Mouse (Mus musculus) Patski (cell line): ENCODE measurements around the gene Sostdc1. TPM values are rescaled to one million over a fixed set of nuclear protein-coding genes. Genes with fewer than 3 reads are reported as not detected.
A peak's percentile ranks its signal among the peaks of the same experiment; 100 is the strongest.

Experiments used
- ATAC-seq: fragments of 100-300 bp; one replicate; pipeline ENCODE4 v1.8.0; 2021
- CTCF ChIA-PET: fragments of 350-600 bp; sonication (Branson Sonifier 250); formaldehyde crosslinking; loops from one replicate; lab custom pipeline; 2022; ENCODE audit warnings: inconsistent platforms; lab: Charles Lee
- POLR2A ChIA-PET: fragments of 350-600 bp; sonication (Branson Sonifier 250); formaldehyde crosslinking; loops from one replicate; lab custom pipeline; 2022; ENCODE audit warnings: antibody characterized with exemption, inconsistent platforms; lab: Charles Lee
- DNase-seq: peaks from one replicate; pipeline ENCODE4 v3.0.0-alpha.2; 2011; ENCODE audit warnings: low read depth, low spot score
- H3K27me3 ChIP-seq: fragments of 371-371 bp; one replicate; pipeline ENCODE4 v1.5.1; 2021
- CTCF ChIP-seq: fragments of 100-300 bp; IDR thresholded peaks from one replicate; pipeline ENCODE4 v1.5.1; 2021
- in situ Hi-C: fragments of 300-500 bp; cut with MboI; formaldehyde crosslinking; loops from 3 replicates; pipeline ENCODE4 v1.11.1; 2018; ENCODE audit warnings: low pct_unique_long_range_greater_than_20kb, mixed read lengths
- polyA plus RNA-seq: library from polyadenylated mRNA; unstranded; gene quantifications from one replicate; pipeline ENCODE4 v1.2.3, GENCODE M21; 2021

The Sostdc1 gene
- polyA plus RNA-seq, 1 experiment from 2014 or later = 0.18 TPM

DNA sequence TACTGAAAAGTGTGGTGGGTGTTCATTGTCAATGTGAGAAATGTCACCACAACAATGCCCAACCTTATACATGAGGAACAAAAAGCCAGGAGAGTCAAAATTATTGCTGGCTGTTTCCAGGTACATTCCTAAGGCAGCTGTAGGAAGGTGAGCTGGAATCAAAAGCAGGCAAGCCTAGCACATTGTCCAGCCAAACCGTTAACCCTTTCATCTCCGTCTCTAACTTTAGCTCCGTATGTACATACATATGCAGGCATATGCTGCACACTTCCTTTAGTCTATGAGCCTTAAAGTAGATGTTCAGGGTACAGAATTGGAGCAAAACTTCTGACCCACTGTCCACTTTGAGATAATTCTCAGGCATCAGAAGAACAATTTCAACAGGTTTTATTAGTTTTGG lies 1.6 kb downstream of the Sostdc1 start:
- no peak for TF ChIP-seq CTCF
- in situ Hi-C loops = no loop called here
- ATAC-seq (no peak), DNase-seq (no peak)
- ChIA-PET POLR2A (interaction anchor here (0.6 kb wide), 1 partner anchor 100 kb away, joined by 5 read pairs; no protein-coding TSS in a partner anchor), CTCF (no interaction called here)
- no peaks in the 10 kb centered on the region for H3K27me3 ChIP-seq

GRCm38 (mm10) chr12:36316056-36316455 lies 2.1 kb downstream of the Sostdc1 start:
- ATAC-seq (no peak), DNase-seq (no peak)
- TF ChIP-seq CTCF = no peak
- POLR2A ChIA-PET = interaction anchor here (0.6 kb wide), 1 partner anchor 100 kb away, joined by 5 read pairs; no protein-coding TSS in a partner anchor
- CTCF ChIA-PET = no interaction called here
- in situ Hi-C loops = no loop called here
- H3K27me3 ChIP-seq = no peaks in the 10 kb centered on the region

GRCm38 (mm10) chr12:36317036-36317819 lies 3.3 kb downstream of the Sostdc1 start:
- no peak for TF ChIP-seq CTCF
- peak; percentile 29 for ATAC-seq
- ChIA-PET POLR2A (no interaction called here), CTCF (interaction anchor here (0.9 to 1.9 kb wide), 3 partner anchors 13 to 86 kb away, joined by 3 to 6 read pairs (median 3); no protein-coding TSS in a partner anchor)
- in situ Hi-C loops = no loop called here
- peak; percentile 2 for DNase-seq
- no peaks in the 10 kb centered on the region for H3K27me3 ChIP-seq

GRCm38 (mm10) chr12:36317820-36318135 lies 3.8 kb downstream of the Sostdc1 start:
- ChIA-PET POLR2A (no interaction called here), CTCF (interaction anchor here (0.9 to 1.9 kb wide), 3 partner anchors 13 to 87 kb away, joined by 3 to 6 read pairs (median 3); no protein-coding TSS in a partner anchor)
- H3K27me3 ChIP-seq = no peaks in the 10 kb centered on the region
- DNase-seq (peak; percentile 15), ATAC-seq (no peak)
- in situ Hi-C loops = no loop called here
- TF ChIP-seq CTCF = no peak

DNA sequence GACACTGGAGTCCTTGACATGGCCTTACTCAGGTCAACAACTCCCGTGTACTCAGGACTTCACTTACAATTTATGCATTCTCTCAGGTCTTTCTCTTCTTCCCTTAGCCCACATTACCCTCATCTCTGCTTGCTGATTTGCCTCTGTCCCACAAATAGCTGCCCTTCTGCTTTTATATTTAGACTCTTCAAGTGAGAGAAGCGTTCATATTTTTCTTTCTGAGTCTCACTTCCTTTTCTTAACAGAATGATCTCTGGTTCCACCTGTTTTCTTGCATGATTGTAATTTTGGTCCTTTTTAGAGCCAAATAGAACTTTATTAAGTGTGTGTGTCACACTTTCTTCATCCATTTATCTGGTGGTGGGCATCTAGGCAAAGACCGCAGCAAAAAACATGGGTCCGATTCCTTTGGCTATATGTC lies 12.2 kb downstream of the Sostdc1 start:
- H3K27me3 ChIP-seq = no peaks in the 10 kb centered on the region
- no peak for TF ChIP-seq CTCF
- ChIA-PET CTCF (no interaction called here), POLR2A (no interaction called here)
- no peak for ATAC-seq
- no peak for DNase-seq
- in situ Hi-C loops = no loop called here

DNA sequence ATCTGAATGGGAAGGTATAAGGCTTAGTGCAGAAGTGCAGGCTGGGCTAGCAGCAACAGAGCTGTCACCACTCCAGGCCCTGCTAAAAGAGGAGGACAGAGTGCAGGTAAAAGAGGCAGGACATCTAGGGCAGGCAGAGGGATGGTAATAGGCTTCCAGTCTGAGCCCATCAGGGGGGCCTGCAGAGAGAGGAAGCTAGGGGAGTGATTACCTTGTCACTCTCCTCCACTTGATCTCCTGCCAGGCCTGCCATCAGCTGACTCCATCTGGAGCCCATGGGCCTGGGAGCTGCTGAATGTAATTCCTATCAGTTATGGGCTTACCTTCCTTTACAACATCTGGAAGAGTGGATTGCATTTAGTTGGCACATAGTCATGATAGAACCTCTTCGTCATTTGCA lies 18.7 kb downstream of the Sostdc1 start:
- ATAC-seq (no peak), DNase-seq (no peak)
- no peaks in the 10 kb centered on the region for H3K27me3 ChIP-seq
- CTCF ChIA-PET = interaction anchor here (1.0 kb wide), 1 partner anchor 21 kb away, joined by 3 read pairs; no protein-coding TSS in a partner anchor
- no peak for TF ChIP-seq CTCF
- POLR2A ChIA-PET = no interaction called here
- in situ Hi-C loops = no loop called here

DNA sequence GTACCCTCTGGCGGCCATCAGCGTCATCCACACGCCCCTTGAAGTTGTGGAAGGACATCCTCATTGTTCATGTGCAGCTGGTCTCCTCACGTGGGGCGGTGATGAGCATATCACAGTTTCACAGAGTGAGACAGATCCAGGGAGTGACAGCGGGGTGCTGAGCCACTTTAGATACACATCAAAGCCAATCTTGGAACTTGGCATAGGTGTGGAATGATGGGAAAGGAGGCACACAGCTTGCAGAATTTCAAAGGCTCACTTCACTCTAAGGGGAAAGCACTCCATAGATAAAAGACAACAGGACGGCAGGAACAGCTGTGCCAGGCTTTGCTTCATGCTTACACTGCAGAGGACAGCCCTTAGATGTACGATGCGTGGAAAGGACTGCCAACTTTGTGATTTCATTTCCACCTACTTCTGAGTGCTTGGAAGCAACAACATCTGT lies 19.9 kb downstream of the Sostdc1 start:
- H3K27me3 ChIP-seq = no peaks in the 10 kb centered on the region
- in situ Hi-C loops = no loop called here
- POLR2A ChIA-PET = no interaction called here
- CTCF ChIA-PET = interaction anchor here (1.0 kb wide), 1 partner anchor 20 kb away, joined by 3 read pairs; no protein-coding TSS in a partner anchor
- no peak for TF ChIP-seq CTCF
- no peak for ATAC-seq
- DNase-seq = no peak

GRCm38 (mm10) chr12:36344131-36344530 lies 30.2 kb downstream of the Sostdc1 start:
- ATAC-seq (no peak), DNase-seq (no peak)
- ChIA-PET CTCF (no interaction called here), POLR2A (no interaction called here)
- in situ Hi-C loops = no loop called here
- no peak for TF ChIP-seq CTCF
- no peaks in the 10 kb centered on the region for H3K27me3 ChIP-seq

DNA sequence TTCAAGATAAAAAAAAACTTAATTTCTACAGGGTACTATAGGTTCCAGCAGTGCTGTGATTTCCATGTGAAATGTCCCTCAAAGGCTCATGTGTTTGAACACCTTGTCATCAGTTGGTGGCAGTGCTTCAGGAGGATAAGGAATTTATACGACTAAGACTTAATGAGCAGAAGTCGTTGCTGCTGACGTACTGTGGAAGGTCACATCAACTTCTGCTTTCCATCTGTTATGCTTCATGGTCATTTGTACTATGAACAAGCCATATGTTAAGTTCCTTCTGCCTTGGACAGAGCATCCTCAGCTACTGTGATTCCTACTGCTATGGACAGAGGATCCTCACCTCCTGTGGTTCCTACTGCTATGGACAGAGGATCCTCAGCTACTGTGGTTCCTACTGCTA lies 46.1 kb downstream of the Sostdc1 start:
- ATAC-seq (no peak), DNase-seq (no peak)
- in situ Hi-C loops = no loop called here
- ChIA-PET POLR2A (no interaction called here), CTCF (no interaction called here)
- no peak for TF ChIP-seq CTCF
- no peaks in the 10 kb centered on the region for H3K27me3 ChIP-seq

DNA sequence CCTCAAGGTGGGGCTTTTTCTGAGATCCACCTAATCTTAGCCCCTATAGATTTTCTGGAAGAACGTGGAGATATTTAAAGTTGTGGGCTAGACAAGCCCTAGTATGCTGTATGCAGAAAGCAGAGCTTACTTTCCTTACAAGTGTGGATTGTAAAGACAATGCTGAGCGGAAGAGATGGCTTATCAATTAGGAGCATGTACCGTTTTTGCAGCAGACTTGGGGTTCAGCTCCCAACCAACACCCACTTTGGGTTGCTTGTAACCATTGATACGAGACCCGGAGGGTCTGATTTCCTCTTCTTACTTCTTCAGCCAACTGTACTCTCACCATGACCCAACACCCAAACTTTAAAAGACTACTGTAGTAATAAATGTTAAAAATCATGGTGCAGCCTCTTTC lies 46.8 kb downstream of the Sostdc1 start:
- DNase-seq (no peak), ATAC-seq (no peak)
- POLR2A ChIA-PET = no interaction called here
- no peak for TF ChIP-seq CTCF
- H3K27me3 ChIP-seq = no peaks in the 10 kb centered on the region
- in situ Hi-C loops = no loop called here
- CTCF ChIA-PET = no interaction called here

DNA sequence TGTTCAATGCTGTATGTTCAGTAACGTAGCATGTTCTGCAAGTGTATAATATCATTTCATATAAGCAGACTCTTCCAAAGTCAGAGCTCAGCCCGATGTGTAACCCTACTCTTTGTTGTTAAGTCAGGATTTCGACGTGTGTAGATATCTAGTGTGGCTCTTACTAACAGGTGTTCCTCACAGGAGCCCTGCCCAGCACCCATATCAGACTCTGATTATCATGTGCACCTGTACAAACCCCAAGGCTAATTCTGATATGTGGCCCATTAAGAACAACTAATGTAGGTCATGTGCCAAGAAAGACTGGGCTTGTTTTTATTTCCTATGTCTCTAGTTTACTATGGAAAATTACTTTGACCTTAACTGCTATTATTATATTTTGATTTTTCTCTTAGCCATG lies 50.1 kb downstream of the Sostdc1 start:
- no peak for TF ChIP-seq CTCF
- POLR2A ChIA-PET = no interaction called here
- CTCF ChIA-PET = no interaction called here
- H3K27me3 ChIP-seq = no peaks in the 10 kb centered on the region
- no peak for DNase-seq
- no peak for ATAC-seq
- in situ Hi-C loops = no loop called here

Other genes starting within 250 kb of the Sostdc1 start
- 35.1 TPM for gene Ankmy2, start 157.0 kb upstream of the Sostdc1 start, polyA plus RNA-seq
- gene Bzw2, start 156.1 kb upstream of the Sostdc1 start, polyA plus RNA-seq = 52.3 TPM
- not detected for gene Lrrc72, start 60.7 kb upstream of the Sostdc1 start, polyA plus RNA-seq
- gene Ispd, start 67.3 kb downstream of the Sostdc1 start, polyA plus RNA-seq = 0.33 TPM
- not detected for gene D630036H23Rik, start 68.0 kb downstream of the Sostdc1 start, polyA plus RNA-seq